Mouse (Mus musculus) neutrophil, adult 83 days (primary cell): ENCODE results near the gene Olfr1471. TPM values are rescaled to one million over a fixed set of nuclear protein-coding genes. Genes with fewer than 3 reads are reported as not detected.

Source experiments
- total RNA-seq, 2 experiments: library from RNA; stranded (reverse); gene quantifications; one replicate each; pipeline ENCODE4 v1.2.4; 2023

The Olfr1471 gene
- not detected for total RNA-seq

GRCm38 (mm10) chr19:13443109-13443508 is at the start of gene Olfr1471:
Gene Olfr1471 (plus strand): TSS chr19:13443409.

GRCm38 (mm10) chr19:13407549-13407948 is 35.7 kb upstream of the Olfr1471 start, which contains the start of gene Olfr1469:
Gene Olfr1469 (plus strand): TSS chr19:13407849.

DNA sequence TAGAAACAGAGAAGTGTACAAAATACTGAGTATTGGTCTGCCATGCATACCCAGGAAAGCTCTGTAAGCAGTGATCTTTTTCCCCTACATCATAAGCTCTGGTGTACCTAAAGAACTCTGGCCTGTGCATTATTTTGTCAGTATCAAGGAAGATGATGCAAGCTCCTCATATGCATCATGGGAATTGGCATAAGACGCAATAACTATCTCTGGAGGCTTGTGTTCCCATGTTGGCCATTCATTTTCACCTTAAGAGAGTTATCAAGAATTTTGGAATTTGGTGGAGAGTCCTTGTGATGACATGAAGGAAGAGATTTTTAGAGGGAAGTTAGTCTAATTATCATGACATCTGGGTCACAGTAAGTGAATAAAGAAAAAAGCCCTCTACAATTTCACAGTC is 12.8 kb downstream of the Olfr1471 start, which contains the start of gene Olfr1472:
Gene Olfr1472, minus strand, starts transcription at position 101 of the 400 bp plus-strand sequence.

GRCm38 (mm10) chr19:13469265-13469664 is 26.1 kb downstream of the Olfr1471 start, which contains the start of gene Olfr1474:
Gene Olfr1474 (plus strand): TSS chr19:13469565.

GRCm38 (mm10) chr19:13480096-13480495 is 36.9 kb downstream of the Olfr1471 start, which contains the start of gene Olfr1475:
Gene Olfr1475 (minus strand): TSS chr19:13480196.

DNA sequence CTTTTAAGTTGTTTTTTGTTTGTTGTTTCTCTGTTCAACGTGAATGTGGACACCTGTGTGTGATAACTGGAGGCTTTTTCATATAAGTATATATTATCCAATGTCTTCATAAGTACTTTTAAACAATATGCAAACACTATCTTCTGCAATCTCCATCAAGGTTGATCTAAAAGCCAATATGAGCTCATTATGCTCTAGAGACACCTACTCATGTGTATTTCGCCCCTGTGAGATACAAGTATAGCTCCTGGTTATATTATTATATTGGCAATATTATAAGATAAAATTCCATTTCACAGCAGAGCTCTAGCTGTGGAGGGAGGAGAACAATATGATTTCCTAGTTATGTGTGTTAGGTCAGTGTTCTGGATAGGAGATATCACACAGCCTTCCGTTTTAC is 57.0 kb downstream of the Olfr1471 start, which contains the start of gene Olfr1477:
Gene Olfr1477, plus strand, starts transcription at position 301 of the 400 bp plus-strand sequence.

Other genes with a start within 250 kb of the Olfr1471 start
- not detected for gene Olfr1463, start 212.1 kb upstream of the Olfr1471 start, total RNA-seq
- not detected for gene Olfr1465, start 127.9 kb upstream of the Olfr1471 start, total RNA-seq
- not detected for gene Olfr1466, start 104.5 kb upstream of the Olfr1471 start, total RNA-seq
- gene Olfr1467, start 81.2 kb upstream of the Olfr1471 start, total RNA-seq: not detected
- gene Olfr1469, start 35.6 kb upstream of the Olfr1471 start, total RNA-seq: not detected
- gene Olfr1472, start 12.7 kb downstream of the Olfr1471 start, total RNA-seq: not detected
- gene Olfr1474, start 26.2 kb downstream of the Olfr1471 start, total RNA-seq: not detected
- not detected for gene Olfr1475, start 36.8 kb downstream of the Olfr1471 start, total RNA-seq
- not detected for gene Olfr1477, start 57.1 kb downstream of the Olfr1471 start, total RNA-seq
- gene Olfr1480, start 84.5 kb downstream of the Olfr1471 start, total RNA-seq: not detected
- gene Olfr1484, start 140.1 kb downstream of the Olfr1471 start, total RNA-seq: not detected
- gene Olfr1487, start 174.0 kb downstream of the Olfr1471 start, total RNA-seq: not detected
- not detected for gene Olfr1489, start 188.2 kb downstream of the Olfr1471 start, total RNA-seq
- gene Olfr1490, start 207.7 kb downstream of the Olfr1471 start, total RNA-seq: not detected